ENCODE assay signal across 9 mouse cellular contexts in genomic region chr12:112595626-112596025, GRCm38 (mm10). TPM values are rescaled to one million over a fixed set of nuclear protein-coding genes. Genes with fewer than 3 reads are reported as not detected.
DNase-seq lines count a peak whose midpoint lies in the region; ATAC-seq and TF ChIP-seq lines count a peak whose summit lies in the region.
"Had no signal": no experiment of that assay in that cellular context is flagged by ENCODE, and none has a peak within 500 bp of the region (broad histone marks: within the 10 kb centered on the region; RNA-seq: fewer than 3 reads in every experiment).

No protein-coding gene starts in this region.

- no peak for TF ChIP-seq EP300 in stomach, postnatal 0 days (optimal IDR thresholded peaks at IDR 0.05)

- H3K27me3 ChIP-seq in forebrain, embryonic 13.5 days, result 0 out of 2 replicates have a peak, but pooled peaks cover 1% of the 10 kb centered on the region
- H3K27me3 ChIP-seq in forebrain, embryonic 14.5 days (replicated peaks; ENCODE audit: control insufficient read depth, insufficient read depth, low read length), result no peaks in the 10 kb centered on the region
- no peaks in the 10 kb centered on the region for H3K27me3 ChIP-seq in stomach, postnatal 0 days (ENCODE audit: control insufficient read depth, insufficient read depth, low read length)
- no peaks in the 10 kb centered on the region for H3K27me3 ChIP-seq in intestine, embryonic 16.5 days (replicated peaks; ENCODE audit: control insufficient read depth, insufficient read depth, low read length)

- H3K9ac ChIP-seq in forebrain, embryonic 13.5 days, result no peak overlapping the region
- no peak overlapping the region for H3K9ac ChIP-seq in forebrain, embryonic 14.5 days (ENCODE audit: low read length)
- H3K9ac ChIP-seq in stomach, postnatal 0 days (ENCODE audit: low read length), result no peak overlapping the region
- no peak overlapping the region for H3K9ac ChIP-seq in intestine, embryonic 16.5 days (ENCODE audit: low read depth, low read length)

- TF ChIP-seq CTCF in stomach, postnatal 0 days (IDR thresholded peaks at IDR 0.05; ENCODE audit: low read depth), result no peak

- no peaks in the 10 kb centered on the region for H3K9me3 ChIP-seq in forebrain, embryonic 13.5 days (replicated peaks)
- H3K9me3 ChIP-seq in forebrain, embryonic 14.5 days (replicated peaks; ENCODE audit: control insufficient read depth, low read length), result no peaks in the 10 kb centered on the region
- no peaks in the 10 kb centered on the region for H3K9me3 ChIP-seq in stomach, postnatal 0 days (ENCODE audit: control insufficient read depth, low read length)
- H3K9me3 ChIP-seq in intestine, embryonic 16.5 days (ENCODE audit: control insufficient read depth, low read length), result no peaks in the 10 kb centered on the region

- H3K4me3 ChIP-seq in forebrain, embryonic 13.5 days, result no peak overlapping the region
- no peak overlapping the region for H3K4me3 ChIP-seq in forebrain, embryonic 14.5 days (ENCODE audit: low read depth, low read length)
- no peak overlapping the region for H3K4me3 ChIP-seq in stomach, postnatal 0 days (ENCODE audit: low read depth, low read length)
- H3K4me3 ChIP-seq in intestine, embryonic 16.5 days (ENCODE audit: low read length), result no peak overlapping the region

- WGBS in forebrain, embryonic 13.5 days, result 79% methylated on average over 4 of the region's 4 CpGs
- 66% methylated on average over 4 of the region's 4 CpGs for WGBS in forebrain, embryonic 14.5 days
- 57% methylated on average over 4 of the region's 4 CpGs for WGBS in stomach, postnatal 0 days
- WGBS in intestine, embryonic 16.5 days, result 75% methylated on average over 4 of the region's 4 CpGs

- peaks cover 26% of the 10 kb centered on the region for H3K4me1 ChIP-seq in forebrain, embryonic 13.5 days
- peaks cover 16% of the 10 kb centered on the region for H3K4me1 ChIP-seq in forebrain, embryonic 14.5 days (ENCODE audit: control insufficient read depth, insufficient read depth, low read length)
- H3K4me1 ChIP-seq in stomach, postnatal 0 days (replicated peaks; ENCODE audit: control insufficient read depth, insufficient read depth), result peaks cover 5% of the 10 kb centered on the region; the same call in 1 of the 2 replicates
- peaks cover 30% of the 10 kb centered on the region for H3K4me1 ChIP-seq in intestine, embryonic 16.5 days (ENCODE audit: control insufficient read depth, insufficient read depth, low read length)

- no peak for ATAC-seq in forebrain, embryonic 13.5 days
- ATAC-seq in forebrain, embryonic 14.5 days, result no peak
- ATAC-seq in stomach, postnatal 0 days (ENCODE audit: low FRiP score, low TSS enrichment), result peak; percentile 22; the same call in 1 of the 2 replicates
- ATAC-seq in intestine, embryonic 16.5 days, result no peak

- no peak overlapping the region for H3K4me2 ChIP-seq in forebrain, embryonic 13.5 days
- no peak overlapping the region for H3K4me2 ChIP-seq in forebrain, embryonic 14.5 days (ENCODE audit: low read length)
- H3K4me2 ChIP-seq in stomach, postnatal 0 days (replicated peaks; ENCODE audit: low read depth), result no peak overlapping the region
- H3K4me2 ChIP-seq in intestine, embryonic 16.5 days (ENCODE audit: low read depth, low read length), result no peak overlapping the region

- no peaks in the 10 kb centered on the region for H3K36me3 ChIP-seq in forebrain, embryonic 13.5 days (ENCODE audit: poor library complexity, severe bottlenecking)
- no peaks in the 10 kb centered on the region for H3K36me3 ChIP-seq in forebrain, embryonic 14.5 days (ENCODE audit: control insufficient read depth, insufficient read depth, low read length)
- 0 out of 2 replicates have a peak, but pooled peaks cover 2% of the 10 kb centered on the region for H3K36me3 ChIP-seq in stomach, postnatal 0 days (ENCODE audit: control insufficient read depth, insufficient read depth, low read length)
- no peaks in the 10 kb centered on the region for H3K36me3 ChIP-seq in intestine, embryonic 16.5 days (ENCODE audit: control insufficient read depth, insufficient read depth, low read length)

- H3K27ac ChIP-seq in forebrain, embryonic 13.5 days, result peak overlapping the region; percentile 16; the same call in 1 of the 2 replicates
- H3K27ac ChIP-seq in forebrain, embryonic 14.5 days (ENCODE audit: low read depth, low read length), result no peak overlapping the region; the same call in 1 of the 2 replicates
- 0 out of 2 replicates have a peak overlapping the region, but pooled peaks have one; percentile 24 for H3K27ac ChIP-seq in stomach, postnatal 0 days (replicated peaks)
- no peak overlapping the region for H3K27ac ChIP-seq in intestine, embryonic 16.5 days (ENCODE audit: low read length)

- DNase-seq in forebrain, embryonic 14.5 days (ENCODE audit: low spot score), result no peak
- peak; percentile 58 to 76 for DNase-seq in urinary bladder, adult 18-20 months (ENCODE audit: low spot score in 2 of 2)
- DNase-seq in urinary bladder, postnatal 4 days (ENCODE audit: low spot score in 2 of 2), result no peak
- DNase-seq in gastrocnemius, postnatal 25 days, result peak; percentile 84
- no peak for DNase-seq in stomach, postnatal 0 days (ENCODE audit: low spot score)
- DNase-seq in embryo, embryonic 10.5 days (ENCODE audit: low spot score), result no peak
- DNase-seq: thymus, postnatal 25 days had no signal

RNA-seq across cellular contexts. Expression of gene Inf2, which starts 7.0 kb away (rescaled TPM):
- 2.4 and 2.6 TPM in 2 replicates for polyA plus RNA-seq in forebrain, embryonic 13.5 days (2015; fragmentation: Nextera tagmentation; extraction: Ambion mirVana)
- 2.6 and 2.9 TPM in 2 replicates for polyA plus RNA-seq in forebrain, embryonic 14.5 days (2014; fragmentation: Nextera tagmentation; extraction: Ambion mirVana)
- total RNA-seq in gastrocnemius, postnatal 25 days (2021), result 10 to 100 TPM; 10.3 to 10.9 TPM
- polyA plus RNA-seq in stomach, postnatal 0 days (2015; fragmentation: Nextera tagmentation; extraction: Ambion mirVana), result 1.5 and 2.0 TPM in 2 replicates
- polyA plus RNA-seq in intestine, embryonic 16.5 days (2015; fragmentation: Nextera tagmentation; extraction: Ambion mirVana), result 1.6 and 2.6 TPM in 2 replicates

RNA-seq across cellular contexts. Expression of gene Adssl1, which starts 24.2 kb away (rescaled TPM):
- 1.4 and 2.1 TPM in 2 replicates for polyA plus RNA-seq in forebrain, embryonic 13.5 days (2015; fragmentation: Nextera tagmentation; extraction: Ambion mirVana)
- polyA plus RNA-seq in forebrain, embryonic 14.5 days (2014; fragmentation: Nextera tagmentation; extraction: Ambion mirVana), result 2.0 and 2.1 TPM in 2 replicates
- 100 to 1,000 TPM; 887 to 928 TPM for total RNA-seq in gastrocnemius, postnatal 25 days (2021)
- polyA plus RNA-seq in stomach, postnatal 0 days (2015; fragmentation: Nextera tagmentation; extraction: Ambion mirVana), result 4.7 and 6.4 TPM in 2 replicates
- 2.1 and 2.7 TPM in 2 replicates for polyA plus RNA-seq in intestine, embryonic 16.5 days (2015; fragmentation: Nextera tagmentation; extraction: Ambion mirVana)

RNA-seq across cellular contexts. Expression of gene Siva1, which starts 48.9 kb away (rescaled TPM):
- polyA plus RNA-seq in forebrain, embryonic 13.5 days (2015; fragmentation: Nextera tagmentation; extraction: Ambion mirVana), result 154 and 174 TPM in 2 replicates
- 94.1 and 155 TPM in 2 replicates for polyA plus RNA-seq in forebrain, embryonic 14.5 days (2014; fragmentation: Nextera tagmentation; extraction: Ambion mirVana)
- 10 to 100 TPM; 13.4 to 16.1 TPM for total RNA-seq in gastrocnemius, postnatal 25 days (2021)
- 91.5 and 97.1 TPM in 2 replicates for polyA plus RNA-seq in stomach, postnatal 0 days (2015; fragmentation: Nextera tagmentation; extraction: Ambion mirVana)
- polyA plus RNA-seq in intestine, embryonic 16.5 days (2015; fragmentation: Nextera tagmentation; extraction: Ambion mirVana), result 168 and 186 TPM in 2 replicates

Comparison
In these comparisons a context has a peak if more than half of its experiments do, and no peak if none do; other contexts are left out.
1. H3K27ac ChIP-seq: peak in forebrain, embryonic 13.5 days (single experiment) and stomach, postnatal 0 days (single experiment); none in forebrain, embryonic 14.5 days (single experiment) and intestine, embryonic 16.5 days (single experiment).
2. DNase-seq: peak in urinary bladder, adult 18-20 months (2 of 2) and gastrocnemius, postnatal 25 days (single experiment); none in forebrain, embryonic 14.5 days (single experiment), urinary bladder, postnatal 4 days (0 of 2), stomach, postnatal 0 days (single experiment) and embryo, embryonic 10.5 days (single experiment).